15 mouse cellular contexts compared by ENCODE assay signal in genomic region chr2:172906146-172906545, GRCm38 (mm10). TPM values are rescaled to one million over a fixed set of nuclear protein-coding genes. Genes with fewer than 3 reads are reported as not detected.
A peak's percentile ranks its signal among the peaks of the same experiment; 100 is the strongest.
DNase-seq lines count a peak whose midpoint lies in the region; ATAC-seq and TF ChIP-seq lines count a peak whose summit lies in the region.
"Had no signal": no experiment of that assay in that cellular context is flagged by ENCODE, and none has a peak within 500 bp of the region (broad histone marks: within the 10 kb centered on the region; RNA-seq: fewer than 3 reads in every experiment).

No protein-coding gene starts in this region.

- DNase-seq in heart, embryonic 10.5 days (ENCODE audit: low spot score) = no peak
- DNase-seq in heart, postnatal 14 days = no peak
- peak; percentile 88 for DNase-seq in kidney, adult 11 months
- DNase-seq in kidney, adult 2 months = peak; percentile 91
- peak; percentile 75 to 86 for DNase-seq in kidney, postnatal 36 days
- no peak for DNase-seq in gastrocnemius, adult 2 months
- DNase-seq: cerebellum, adult 11 months; cerebellum, postnatal 25 days; thymus, postnatal 14 days had no signal

- no peak for ATAC-seq in kidney, embryonic 14.5 days (ENCODE audit: low FRiP score, low TSS enrichment)
- no peak for ATAC-seq in neural tube, embryonic 15.5 days (ENCODE audit: low FRiP score)
- ATAC-seq: forebrain, embryonic 16.5 days had no signal

- intact Hi-C loops in heart, postnatal 14 days (cut with DNase I) = loop anchor here (5.0 kb wide), 1 partner anchor 34 kb away; no protein-coding TSS in a partner anchor
- intact Hi-C loops in gastrocnemius, adult 2 months (cut with DNase I) = no loop called here

- peaks cover 11% of the 10 kb centered on the region for H3K36me3 ChIP-seq in heart, embryonic 10.5 days
- peaks cover 4% of the 10 kb centered on the region for H3K36me3 ChIP-seq in kidney, embryonic 14.5 days (ENCODE audit: control insufficient read depth, insufficient read depth, low read length)
- H3K36me3 ChIP-seq in kidney, adult 2 months (ENCODE audit: control insufficient read depth, insufficient read depth, low read length) = no peaks in the 10 kb centered on the region
- no peaks in the 10 kb centered on the region for H3K36me3 ChIP-seq in neural tube, embryonic 15.5 days
- H3K36me3 ChIP-seq: midbrain, embryonic 12.5 days had no signal

- TF ChIP-seq POLR2A in kidney, adult 2 months (IDR thresholded peaks at IDR 0.05; ENCODE audit: low read depth, low read length) = no peak

- H3K4me3 ChIP-seq in heart, embryonic 10.5 days = no peak overlapping the region
- no peak overlapping the region for H3K4me3 ChIP-seq in kidney, embryonic 14.5 days (ENCODE audit: low read length)
- no peak overlapping the region for H3K4me3 ChIP-seq in kidney, adult 2 months (ENCODE audit: insufficient read depth, low read depth, low read length)
- H3K4me3 ChIP-seq in neural tube, embryonic 15.5 days (replicated peaks) = no peak overlapping the region
- no peak overlapping the region for H3K4me3 ChIP-seq in gastrocnemius, adult 2 months
- H3K4me3 ChIP-seq: midbrain, embryonic 12.5 days had no signal

- H3K27ac ChIP-seq in heart, embryonic 10.5 days = peak overlapping the region; percentile 59
- no peak overlapping the region for H3K27ac ChIP-seq in kidney, embryonic 14.5 days (ENCODE audit: low read depth, low read length)
- peak overlapping the region; percentile 33; the same call in 1 of the 2 replicates for H3K27ac ChIP-seq in kidney, adult 2 months (ENCODE audit: insufficient read depth, low read depth, low read length)
- no peak overlapping the region for H3K27ac ChIP-seq in neural tube, embryonic 15.5 days (replicated peaks)
- H3K27ac ChIP-seq in gastrocnemius, adult 2 months = no peak overlapping the region
- H3K27ac ChIP-seq: macrophage; midbrain, embryonic 12.5 days had no signal

- no peak overlapping the region for H3K4me2 ChIP-seq in kidney, embryonic 14.5 days (replicated peaks; ENCODE audit: low read depth, low read length)
- H3K4me2 ChIP-seq in neural tube, embryonic 15.5 days = no peak overlapping the region
- H3K4me2 ChIP-seq: liver, embryonic 11.5 days; midbrain, embryonic 12.5 days had no signal

- no peak overlapping the region for H3K9ac ChIP-seq in kidney, embryonic 14.5 days (ENCODE audit: low read depth, low read length)
- H3K9ac ChIP-seq in neural tube, embryonic 15.5 days (replicated peaks) = no peak overlapping the region
- H3K9ac ChIP-seq: midbrain, embryonic 12.5 days had no signal

- 56% methylated on average over 9 of the region's 9 CpGs for WGBS in heart, embryonic 10.5 days
- WGBS in kidney, embryonic 14.5 days = 62% methylated on average over 9 of the region's 9 CpGs
- 32% methylated on average over 9 of the region's 9 CpGs for WGBS in kidney, adult 2 months
- WGBS in neural tube, embryonic 15.5 days = 80% methylated on average over 9 of the region's 9 CpGs

- no peaks in the 10 kb centered on the region for H3K9me3 ChIP-seq in heart, embryonic 10.5 days
- H3K9me3 ChIP-seq in kidney, embryonic 14.5 days (ENCODE audit: control insufficient read depth, low read length) = no peaks in the 10 kb centered on the region
- H3K9me3 ChIP-seq in neural tube, embryonic 15.5 days (replicated peaks) = no peaks in the 10 kb centered on the region
- H3K9me3 ChIP-seq: midbrain, embryonic 12.5 days had no signal

- H3K4me1 ChIP-seq in heart, embryonic 10.5 days = peaks cover 93% of the 10 kb centered on the region
- H3K4me1 ChIP-seq in kidney, embryonic 14.5 days (ENCODE audit: control insufficient read depth, insufficient read depth, low read length) = peaks cover 8% of the 10 kb centered on the region; the same call in 1 of the 2 replicates
- H3K4me1 ChIP-seq in kidney, adult 2 months (ENCODE audit: control insufficient read depth, insufficient read depth, low read length) = peaks cover 32% of the 10 kb centered on the region
- peaks cover 16% of the 10 kb centered on the region for H3K4me1 ChIP-seq in neural tube, embryonic 15.5 days

- no peaks in the 10 kb centered on the region for H3K27me3 ChIP-seq in heart, embryonic 10.5 days (ENCODE audit: insufficient read depth, poor library complexity, severe bottlenecking)
- H3K27me3 ChIP-seq in kidney, embryonic 14.5 days (ENCODE audit: control insufficient read depth, insufficient read depth, low read length) = no peaks in the 10 kb centered on the region
- H3K27me3 ChIP-seq in kidney, adult 2 months (replicated peaks; ENCODE audit: control insufficient read depth, insufficient read depth, low read length) = no peaks in the 10 kb centered on the region
- no peaks in the 10 kb centered on the region for H3K27me3 ChIP-seq in neural tube, embryonic 15.5 days (replicated peaks)

- TF ChIP-seq CTCF in kidney, adult 2 months (conservative IDR thresholded peaks at IDR 0.05; ENCODE audit: insufficient read depth, insufficient read length, low read depth, low read length) = no peak; the same call in 1 of the 2 replicates
- no peak for TF ChIP-seq CTCF in gastrocnemius, adult 2 months (IDR thresholded peaks at IDR 0.05)

RNA-seq across cellular contexts. Expression of gene Bmp7, which starts 34.0 kb away (rescaled TPM):
- polyA plus RNA-seq in heart, embryonic 10.5 days (2016; fragmentation: Nextera tagmentation; extraction: Ambion mirVana) = 49.5 and 70.0 TPM in 2 replicates
- 1 to 10 TPM; 1.7 to 2.6 TPM for total RNA-seq in heart, postnatal 14 days (2021)
- 49.3 and 54.2 TPM in 2 replicates for polyA plus RNA-seq in kidney, embryonic 14.5 days (2014; fragmentation: Nextera tagmentation; extraction: Ambion mirVana)
- 47.6 and 51.2 TPM in 2 replicates for polyA plus RNA-seq in kidney, adult 2 months (2012; rRNA removed)
- 13.4 and 13.7 TPM in 2 replicates for polyA plus RNA-seq in neural tube, embryonic 15.5 days (2015; fragmentation: Nextera tagmentation; extraction: Ambion mirVana)
- total RNA-seq in gastrocnemius, adult 2 months (2021) = under 1 TPM; 0.23 to 0.45 TPM

Comparison
In these comparisons a context has a peak if more than half of its experiments do, and no peak if none do; other contexts are left out.
1. H3K27ac ChIP-seq: peak in heart, embryonic 10.5 days (single experiment) and kidney, adult 2 months (single experiment); none in kidney, embryonic 14.5 days (single experiment), neural tube, embryonic 15.5 days (single experiment) and gastrocnemius, adult 2 months (single experiment).
2. DNase-seq: peak in kidney, adult 11 months (single experiment), kidney, adult 2 months (single experiment) and kidney, postnatal 36 days (2 of 2); none in heart, embryonic 10.5 days (single experiment), heart, postnatal 14 days (0 of 2) and gastrocnemius, adult 2 months (single experiment).